Mouse (Mus musculus): ENCODE measurements around the gene Itprip.

DNA sequence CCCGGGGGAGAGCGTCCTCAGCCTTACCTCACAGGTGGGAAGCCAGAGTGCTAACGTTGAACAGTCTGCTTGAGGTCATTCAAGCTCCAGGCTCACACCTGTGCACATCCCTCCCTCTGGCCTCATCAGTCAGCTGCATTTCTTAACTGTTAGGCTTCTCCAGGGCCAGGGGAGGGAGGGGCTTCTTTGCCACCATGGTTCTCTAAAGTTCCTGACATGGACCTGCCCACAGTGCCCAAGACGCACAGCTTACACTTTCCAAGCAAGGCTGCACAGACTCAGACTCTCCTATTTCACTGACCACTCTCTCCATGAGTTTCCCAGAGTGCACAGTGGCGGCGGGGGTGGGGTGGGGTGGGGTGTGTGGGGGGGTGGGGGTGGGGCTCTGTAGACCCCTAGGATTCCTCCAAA is 10.1 kb downstream of the Itprip start:
- no peak for TF ChIP-seq POLR2A (IDR thresholded peaks at IDR 0.05; ENCODE audit: extremely low read depth, insufficient read depth, low read length)
- no peak for TF ChIP-seq CTCF (IDR thresholded peaks at IDR 0.05; ENCODE audit: extremely low read depth, insufficient read depth, low read length)

Data from cortical plate, adult 2 months (tissue).